Mouse (Mus musculus): ENCODE measurements around the gene Serpina6. TPM values are rescaled to one million over a fixed set of nuclear protein-coding genes. Genes with fewer than 3 reads are reported as not detected.
A peak's percentile ranks its signal among the peaks of the same experiment; 100 is the strongest.

Serpina6 gene
- polyA plus RNA-seq, 1 experiment from 2014 or later: 0.23 TPM

- Histone ChIP-seq H3K9me3 (replicated peaks) (no peaks in the 10 kb centered on the region), H3K9ac (no peak overlapping the region), H3K4me1 (no peaks in the 10 kb centered on the region), H3K27ac (replicated peaks) (no peak overlapping the region), H3K4me2 (replicated peaks) (no peak overlapping the region), H3K27me3 (no peaks in the 10 kb centered on the region), H3K4me3 (replicated peaks) (no peak overlapping the region), H3K36me3 (no peaks in the 10 kb centered on the region)
- WGBS: 81% methylated on average over 7 of the region's 7 CpGs
- ATAC-seq (ENCODE audit: insufficient number of reproducible peaks, low FRiP score, low TSS enrichment, low read depth): no peak
Observed at GRCm38 (mm10) chr12:103655123-103656044, 1.6 kb downstream of the Serpina6 start.

- ATAC-seq (ENCODE audit: insufficient number of reproducible peaks, low FRiP score, low TSS enrichment, low read depth): no peak
- H3K36me3 ChIP-seq: no peaks in the 10 kb centered on the region
- no peaks in the 10 kb centered on the region for H3K4me1 ChIP-seq
- no peak overlapping the region for H3K4me3 ChIP-seq (replicated peaks)
- H3K4me2 ChIP-seq (replicated peaks): no peak overlapping the region
- no peak overlapping the region for H3K9ac ChIP-seq
- H3K9me3 ChIP-seq (replicated peaks): no peaks in the 10 kb centered on the region
- no peak overlapping the region for H3K27ac ChIP-seq (replicated peaks)
- 97% methylated on average over 2 of the region's 2 CpGs for WGBS
- H3K27me3 ChIP-seq: no peaks in the 10 kb centered on the region
Observed at GRCm38 (mm10) chr12:103653836-103654235, 3.2 kb downstream of the Serpina6 start.

- Histone ChIP-seq H3K4me3 (replicated peaks) (no peak overlapping the region), H3K27me3 (no peaks in the 10 kb centered on the region), H3K9me3 (replicated peaks) (no peaks in the 10 kb centered on the region), H3K9ac (no peak overlapping the region), H3K4me1 (peaks cover 8% of the 10 kb centered on the region; the same call in 1 of the 2 replicates), H3K4me2 (replicated peaks) (no peak overlapping the region), H3K27ac (replicated peaks) (no peak overlapping the region), H3K36me3 (no peaks in the 10 kb centered on the region)
- 73% methylated on average over 2 of the region's 2 CpGs for WGBS
- ATAC-seq (ENCODE audit: insufficient number of reproducible peaks, low FRiP score, low TSS enrichment, low read depth): no peak
Observed at GRCm38 (mm10) chr12:103646314-103646713, 10.7 kb downstream of the Serpina6 start.

- no peak overlapping the region for H3K4me3 ChIP-seq (replicated peaks)
- no peak overlapping the region for H3K9ac ChIP-seq
- no peaks in the 10 kb centered on the region for H3K27me3 ChIP-seq
- peak overlapping the region; percentile 89 for H3K27ac ChIP-seq (replicated peaks)
- no peak for ATAC-seq (ENCODE audit: insufficient number of reproducible peaks, low FRiP score, low TSS enrichment, low read depth)
- WGBS: 8% methylated on average over 5 of the region's 5 CpGs
- H3K4me1 ChIP-seq: peaks cover 8% of the 10 kb centered on the region; the same call in 1 of the 2 replicates
- no peaks in the 10 kb centered on the region for H3K36me3 ChIP-seq
- no peak overlapping the region for H3K4me2 ChIP-seq (replicated peaks)
- no peaks in the 10 kb centered on the region for H3K9me3 ChIP-seq (replicated peaks)
Observed at GRCm38 (mm10) chr12:103644601-103645000, 12.4 kb downstream of the Serpina6 start.

GRCm38 (mm10) chr12:103643818-103644217, 13.2 kb downstream of the Serpina6 start:
- Histone ChIP-seq H3K27ac (replicated peaks) (peak overlapping the region; percentile 89; the same call in 1 of the 2 replicates), H3K36me3 (no peaks in the 10 kb centered on the region), H3K4me1 (peaks cover 8% of the 10 kb centered on the region; the same call in 1 of the 2 replicates), H3K9me3 (replicated peaks) (no peaks in the 10 kb centered on the region), H3K9ac (no peak overlapping the region), H3K4me3 (replicated peaks) (no peak overlapping the region), H3K4me2 (replicated peaks) (no peak overlapping the region), H3K27me3 (no peaks in the 10 kb centered on the region)
- ATAC-seq (ENCODE audit: insufficient number of reproducible peaks, low FRiP score, low TSS enrichment, low read depth): no peak
- WGBS: 70% methylated on average over 3 of the region's 3 CpGs

- Histone ChIP-seq H3K27ac (replicated peaks) (no peak overlapping the region), H3K4me1 (peaks cover 8% of the 10 kb centered on the region; the same call in 1 of the 2 replicates), H3K9me3 (replicated peaks) (no peaks in the 10 kb centered on the region), H3K4me2 (replicated peaks) (no peak overlapping the region), H3K27me3 (no peaks in the 10 kb centered on the region), H3K36me3 (no peaks in the 10 kb centered on the region), H3K9ac (no peak overlapping the region), H3K4me3 (replicated peaks) (no peak overlapping the region)
- WGBS: 3% methylated on average over 2 of the region's 2 CpGs
- ATAC-seq (ENCODE audit: insufficient number of reproducible peaks, low FRiP score, low TSS enrichment, low read depth): no peak
Observed at GRCm38 (mm10) chr12:103643336-103643735, 13.7 kb downstream of the Serpina6 start.

- 74% methylated on average over 2 of the region's 2 CpGs for WGBS
- no peak overlapping the region for H3K4me3 ChIP-seq (replicated peaks)
- no peak for ATAC-seq (ENCODE audit: insufficient number of reproducible peaks, low FRiP score, low TSS enrichment, low read depth)
Observed at GRCm38 (mm10) chr12:103635846-103636245, 21.2 kb downstream of the Serpina6 start.

GRCm38 (mm10) chr12:103634430-103634829, 22.6 kb downstream of the Serpina6 start:
- 73% methylated on average over 2 of the region's 2 CpGs for WGBS

More at GRCm38 (mm10) chr12:103635846-103636245, 21.2 kb downstream of the Serpina6 start:
- Histone ChIP-seq H3K4me2 (replicated peaks) (no peak overlapping the region), H3K9ac (no peak overlapping the region), H3K4me1 (no peaks in the 10 kb centered on the region), H3K36me3 (no peaks in the 10 kb centered on the region), H3K9me3 (replicated peaks) (no peaks in the 10 kb centered on the region), H3K27me3 (no peaks in the 10 kb centered on the region), H3K27ac (replicated peaks) (no peak overlapping the region)

GRCm38 (mm10) chr12:103631203-103631612, 25.8 kb downstream of the Serpina6 start, which contains the start of gene Serpina10:
Serpina10 (minus strand) TSS chr12:103631444.
- H3K36me3 ChIP-seq: no peaks in the 10 kb centered on the region
- H3K27ac ChIP-seq (replicated peaks): no peak within 1 kb of the TSS
- no peaks in the 10 kb centered on the region for H3K27me3 ChIP-seq
- H3K4me3 ChIP-seq (replicated peaks): no peak within 1 kb of the TSS
- no peak within 1 kb of the TSS for H3K9ac ChIP-seq
- H3K4me2 ChIP-seq (replicated peaks): no peak within 1 kb of the TSS
- no peaks in the 10 kb centered on the region for H3K9me3 ChIP-seq (replicated peaks)
- WGBS: 81% methylated on average over 3 of the region's 3 CpGs
- no peaks in the 10 kb centered on the region for H3K4me1 ChIP-seq
- ATAC-seq (ENCODE audit: insufficient number of reproducible peaks, low FRiP score, low TSS enrichment, low read depth): no peak

More at GRCm38 (mm10) chr12:103634430-103634829, 22.6 kb downstream of the Serpina6 start:
- no peak overlapping the region for H3K4me3 ChIP-seq (replicated peaks)
- no peak overlapping the region for H3K4me2 ChIP-seq (replicated peaks)
- no peaks in the 10 kb centered on the region for H3K36me3 ChIP-seq
- H3K4me1 ChIP-seq: no peaks in the 10 kb centered on the region
- H3K27ac ChIP-seq (replicated peaks): no peak overlapping the region
- ATAC-seq (ENCODE audit: insufficient number of reproducible peaks, low FRiP score, low TSS enrichment, low read depth): no peak
- H3K9me3 ChIP-seq (replicated peaks): no peaks in the 10 kb centered on the region
- H3K9ac ChIP-seq: no peak overlapping the region
- H3K27me3 ChIP-seq: no peaks in the 10 kb centered on the region

- Histone ChIP-seq H3K27ac (replicated peaks) (no peak overlapping the region), H3K9ac (no peak overlapping the region), H3K27me3 (no peaks in the 10 kb centered on the region), H3K4me1 (no peaks in the 10 kb centered on the region), H3K36me3 (no peaks in the 10 kb centered on the region), H3K9me3 (replicated peaks) (no peaks in the 10 kb centered on the region), H3K4me2 (replicated peaks) (no peak overlapping the region), H3K4me3 (replicated peaks) (no peak overlapping the region)
- ATAC-seq (ENCODE audit: insufficient number of reproducible peaks, low FRiP score, low TSS enrichment, low read depth): no peak
- WGBS: 90% methylated on average over 10 of the region's 10 CpGs
Observed at GRCm38 (mm10) chr12:103616860-103617261, 40.2 kb downstream of the Serpina6 start.

- ATAC-seq (ENCODE audit: insufficient number of reproducible peaks, low FRiP score, low TSS enrichment, low read depth): no peak
- WGBS: 79% methylated on average over 4 of the region's 4 CpGs
- no peak overlapping the region for H3K4me3 ChIP-seq (replicated peaks)
- H3K9ac ChIP-seq: no peak overlapping the region
- H3K4me2 ChIP-seq (replicated peaks): no peak overlapping the region
- H3K9me3 ChIP-seq (replicated peaks): no peaks in the 10 kb centered on the region
- H3K4me1 ChIP-seq: no peaks in the 10 kb centered on the region
- no peaks in the 10 kb centered on the region for H3K36me3 ChIP-seq
- H3K27me3 ChIP-seq: no peaks in the 10 kb centered on the region
- H3K27ac ChIP-seq (replicated peaks): no peak overlapping the region
Observed at GRCm38 (mm10) chr12:103615734-103616133, 41.3 kb downstream of the Serpina6 start.
